Comparison of ENCODE assay signal across 28 mouse cellular contexts in the genomic region with DNA sequence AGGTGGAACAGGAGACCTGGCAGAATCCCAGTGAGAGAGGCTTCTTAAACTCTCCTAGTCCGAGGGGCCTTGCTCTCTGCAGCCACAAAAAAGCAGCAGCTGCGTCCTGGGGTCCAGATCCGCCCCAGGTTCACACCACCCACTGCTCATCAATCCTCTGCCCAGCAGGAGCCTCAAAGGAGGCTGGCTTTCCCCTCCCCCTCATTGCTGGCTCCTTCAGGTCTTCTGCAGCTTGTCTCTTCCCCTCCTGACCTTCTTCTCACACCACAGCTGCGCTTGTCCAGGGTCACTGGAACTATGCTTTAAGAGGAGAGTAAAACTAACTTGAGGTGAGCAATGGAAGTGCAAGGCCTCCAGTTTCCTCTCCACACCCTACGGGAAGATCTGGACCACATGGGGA. TPM values are rescaled to one million over a fixed set of nuclear protein-coding genes. Genes with fewer than 3 reads are reported as not detected.
DNase-seq lines count a peak whose midpoint lies in the region; ATAC-seq and TF ChIP-seq lines count a peak whose summit lies in the region.
"Had no signal": no experiment of that assay in that cellular context is flagged by ENCODE, and none has a peak within 500 bp of the region (broad histone marks: within the 10 kb centered on the region; RNA-seq: fewer than 3 reads in every experiment).

No protein-coding gene starts in this region.

- H3K9ac ChIP-seq in hindbrain, embryonic 13.5 days: no peak overlapping the region
- H3K9ac ChIP-seq in ES-Bruce4 (ENCODE audit: low read depth, poor library complexity, severe bottlenecking): no peak overlapping the region
- H3K9ac ChIP-seq: forebrain, embryonic 15.5 days; heart, embryonic 13.5 days; intestine, embryonic 15.5 days; liver, embryonic 15.5 days; midbrain, embryonic 13.5 days; neural tube, embryonic 13.5 days had no signal

- no peaks in the 10 kb centered on the region for H3K9me3 ChIP-seq in hindbrain, embryonic 10.5 days
- H3K9me3 ChIP-seq in hindbrain, embryonic 13.5 days: no peaks in the 10 kb centered on the region
- H3K9me3 ChIP-seq in ES-Bruce4 (replicated peaks; ENCODE audit: control insufficient read depth, insufficient read depth, low read length, poor library complexity, severe bottlenecking): no peaks in the 10 kb centered on the region
- H3K9me3 ChIP-seq in limb, embryonic 10.5 days (replicated peaks): no peaks in the 10 kb centered on the region
- H3K9me3 ChIP-seq: forebrain, embryonic 15.5 days; heart, embryonic 13.5 days; intestine, embryonic 15.5 days; liver, embryonic 15.5 days; midbrain, embryonic 13.5 days; neural tube, embryonic 13.5 days had no signal

- peak; percentile 69; the same call in 1 of the 2 replicates for TF ChIP-seq EP300 in ES-Bruce4 (IDR thresholded peaks at IDR 0.05; ENCODE audit: insufficient read depth, low read depth, low read length)

- H3K27ac ChIP-seq in hindbrain, embryonic 10.5 days: peak overlapping the region; percentile 64
- no peak overlapping the region for H3K27ac ChIP-seq in hindbrain, embryonic 13.5 days
- H3K27ac ChIP-seq in ES-Bruce4 (ENCODE audit: insufficient read depth, low read length): no peak overlapping the region
- H3K27ac ChIP-seq in limb, embryonic 10.5 days: 0 out of 2 replicates have a peak overlapping the region, but pooled peaks have one; percentile 10
- H3K27ac ChIP-seq: forebrain, embryonic 15.5 days; heart, adult 2 months; heart, embryonic 13.5 days; intestine, embryonic 15.5 days; layer of hippocampus, adult 2 months; liver, embryonic 15.5 days; macrophage; midbrain, embryonic 13.5 days; neural tube, embryonic 13.5 days had no signal

- ATAC-seq in hindbrain, embryonic 13.5 days (ENCODE audit: low FRiP score): no peak
- ATAC-seq in cerebellum, adult (ENCODE audit: insufficient number of reproducible peaks, low FRiP score, low TSS enrichment): no peak
- ATAC-seq: forebrain, embryonic 15.5 days; hindbrain, embryonic 16.5 days; intestine, embryonic 15.5 days; midbrain, embryonic 13.5 days had no signal

- no peak overlapping the region for H3K4me2 ChIP-seq in hindbrain, embryonic 13.5 days
- H3K4me2 ChIP-seq: forebrain, embryonic 15.5 days; heart, embryonic 13.5 days; intestine, embryonic 15.5 days; liver, embryonic 15.5 days; midbrain, embryonic 13.5 days; neural tube, embryonic 13.5 days had no signal

- 4% methylated on average over 5 of the region's 5 CpGs for WGBS in hindbrain, embryonic 10.5 days
- 12% methylated on average over 5 of the region's 5 CpGs for WGBS in hindbrain, embryonic 13.5 days
- WGBS in limb, embryonic 10.5 days: 11% methylated on average over 5 of the region's 5 CpGs

- H3K27me3 ChIP-seq in hindbrain, embryonic 10.5 days (ENCODE audit: insufficient read depth, poor library complexity, severe bottlenecking): peaks cover 4% of the 10 kb centered on the region; the same call in 1 of the 2 replicates
- 0 out of 2 replicates have a peak, but pooled peaks cover 2% of the 10 kb centered on the region for H3K27me3 ChIP-seq in hindbrain, embryonic 13.5 days
- no peaks in the 10 kb centered on the region; the same call in 1 of the 2 replicates for H3K27me3 ChIP-seq in ES-Bruce4 (ENCODE audit: control insufficient read depth, insufficient read depth, low read length, poor library complexity, severe bottlenecking)
- no peaks in the 10 kb centered on the region for H3K27me3 ChIP-seq in limb, embryonic 10.5 days (ENCODE audit: low read depth, poor library complexity, severe bottlenecking)
- H3K27me3 ChIP-seq: forebrain, embryonic 15.5 days; intestine, embryonic 15.5 days; liver, embryonic 15.5 days; neural tube, embryonic 13.5 days had no signal

- no peak for TF ChIP-seq CTCF in ES-Bruce4 (IDR thresholded peaks at IDR 0.05; ENCODE audit: low read depth, low read length)

- no peak for TF ChIP-seq POLR2A in ES-Bruce4 (IDR thresholded peaks at IDR 0.05; ENCODE audit: insufficient read depth, low read length)

- DNase-seq in hindbrain, embryonic 10.5 days (ENCODE audit: low spot score): peak; percentile 25
- DNase-seq in ZHBTc4 (ENCODE audit: low read depth, low spot score): peak; percentile 68
- DNase-seq in limb, embryonic 10.5 days (ENCODE audit: low spot score): no peak
- no peak for DNase-seq in kidney, postnatal 14 days
- DNase-seq in gastrocnemius, adult 8-10 months (ENCODE audit: low spot score in 2 of 2): no peak
- DNase-seq: adrenal gland, postnatal 25 days; cerebellum, adult 11 months; cerebellum, adult 9-11 months; gastrocnemius, postnatal 25 days; heart, adult 2 months; kidney, adult 8-10 months; kidney, postnatal 10 days; layer of hippocampus, postnatal 36 days; liver; thymus, adult 2 months; thymus, postnatal 4 days had no signal

- no peak overlapping the region for H3K4me3 ChIP-seq in hindbrain, embryonic 10.5 days
- no peak overlapping the region for H3K4me3 ChIP-seq in hindbrain, embryonic 13.5 days
- H3K4me3 ChIP-seq in ES-Bruce4 (ENCODE audit: low read depth, low read length): no peak overlapping the region
- H3K4me3 ChIP-seq in limb, embryonic 10.5 days: no peak overlapping the region
- H3K4me3 ChIP-seq: forebrain, embryonic 15.5 days; heart, adult 2 months; heart, embryonic 13.5 days; intestine, embryonic 15.5 days; layer of hippocampus, adult 2 months; liver, embryonic 15.5 days; midbrain, embryonic 13.5 days; neural tube, embryonic 13.5 days had no signal

- H3K4me1 ChIP-seq in hindbrain, embryonic 10.5 days (replicated peaks): peaks cover 13% of the 10 kb centered on the region
- H3K4me1 ChIP-seq in hindbrain, embryonic 13.5 days (replicated peaks): peaks cover 5% of the 10 kb centered on the region
- H3K4me1 ChIP-seq in ES-Bruce4 (ENCODE audit: control insufficient read depth, insufficient read depth, low read length): no peaks in the 10 kb centered on the region
- peaks cover 13% of the 10 kb centered on the region for H3K4me1 ChIP-seq in limb, embryonic 10.5 days
- H3K4me1 ChIP-seq: intestine, embryonic 15.5 days; liver, embryonic 15.5 days had no signal

- no peaks in the 10 kb centered on the region for H3K36me3 ChIP-seq in hindbrain, embryonic 10.5 days
- H3K36me3 ChIP-seq in hindbrain, embryonic 13.5 days: no peaks in the 10 kb centered on the region
- no peaks in the 10 kb centered on the region for H3K36me3 ChIP-seq in ES-Bruce4 (ENCODE audit: control insufficient read depth, insufficient read depth, low read length, poor library complexity, severe bottlenecking)
- no peaks in the 10 kb centered on the region for H3K36me3 ChIP-seq in limb, embryonic 10.5 days
- H3K36me3 ChIP-seq: forebrain, embryonic 15.5 days; heart, embryonic 13.5 days; intestine, embryonic 15.5 days; liver, embryonic 15.5 days; midbrain, embryonic 13.5 days; neural tube, embryonic 13.5 days had no signal

RNA-seq across cellular contexts. Expression of a gene that starts 50.0 kb away (rescaled TPM):
- 60.8 and 71.4 TPM in 2 replicates for polyA plus RNA-seq in hindbrain, embryonic 10.5 days (2016; fragmentation: Nextera tagmentation; extraction: Ambion mirVana)
- polyA plus RNA-seq in hindbrain, embryonic 13.5 days (2015; fragmentation: Nextera tagmentation; extraction: Ambion mirVana): 30.9 and 34.4 TPM in 2 replicates
- polyA plus RNA-seq in ES-Bruce4 (2011; ENCODE audit: insufficient read depth, insufficient read length, low read depth, missing spikeins): 22.5 and 24.9 TPM in 2 replicates
- polyA plus RNA-seq in limb, embryonic 10.5 days (2016; fragmentation: Nextera tagmentation; extraction: Ambion mirVana): 220 and 238 TPM in 2 replicates
- total RNA-seq in gastrocnemius, adult 8-10 months (2022): 10 to 100 TPM; 19.7 to 42.4 (median 25.2) TPM

Comparison
In these comparisons a context has a peak if more than half of its experiments do, and no peak if none do; other contexts are left out.
1. H3K27ac ChIP-seq: peak in hindbrain, embryonic 10.5 days (single experiment) and limb, embryonic 10.5 days (single experiment); none in hindbrain, embryonic 13.5 days (single experiment) and ES-Bruce4 (single experiment).
2. DNase-seq: peak in hindbrain, embryonic 10.5 days (single experiment) and ZHBTc4 (single experiment); none in limb, embryonic 10.5 days (single experiment), kidney, postnatal 14 days (single experiment) and gastrocnemius, adult 8-10 months (0 of 2).